Mouse (Mus musculus): Measurements from ENCODE around the gene Iqgap3.
A peak's percentile ranks its signal among the peaks of the same experiment; 100 is the strongest.

Iqgap3 gene

GRCm38 (mm10) chr3:88081345-88082223 lies at the start of gene Iqgap3:
Gene Iqgap3 (plus strand): TSS chr3:88081971.
- peak; percentile 86 for DNase-seq

- DNase-seq = no peak
Observed at GRCm38 (mm10) chr3:88033506-88033905, 48.3 kb upstream of the Iqgap3 start.

GRCm38 (mm10) chr3:88035561-88036293 lies 46.0 kb upstream of the Iqgap3 start:
- no peak for DNase-seq

GRCm38 (mm10) chr3:88042661-88043421 lies 38.9 kb upstream of the Iqgap3 start, which contains the start of gene Gpatch4:
Gene Gpatch4 (plus strand): TSS chr3:88043108.
- DNase-seq = peak; percentile 90

- no peak for DNase-seq
Observed at GRCm38 (mm10) chr3:88049532-88049931, 32.2 kb upstream of the Iqgap3 start.

GRCm38 (mm10) chr3:88057030-88057429 lies 24.7 kb upstream of the Iqgap3 start:
- DNase-seq = no peak

GRCm38 (mm10) chr3:88057902-88058696 lies 23.7 kb upstream of the Iqgap3 start, which contains the start of gene Naxe:
Gene Naxe (minus strand): TSS chr3:88058495.
- DNase-seq = peak; percentile 87

- DNase-seq = no peak
Observed at GRCm38 (mm10) chr3:88068386-88068785, 13.4 kb upstream of the Iqgap3 start.

- peak; percentile 84 for DNase-seq
Observed at GRCm38 (mm10) chr3:88071783-88072182, 10.0 kb upstream of the Iqgap3 start.

GRCm38 (mm10) chr3:88073631-88074030 lies 8.1 kb upstream of the Iqgap3 start:
- DNase-seq = no peak

GRCm38 (mm10) chr3:88074351-88074750 lies 7.4 kb upstream of the Iqgap3 start:
- DNase-seq = no peak

GRCm38 (mm10) chr3:88074766-88075165 lies 7.0 kb upstream of the Iqgap3 start:
- DNase-seq = no peak

- no peak for DNase-seq
Observed at GRCm38 (mm10) chr3:88077441-88077840, 4.3 kb upstream of the Iqgap3 start.

- no peak for DNase-seq
Observed at GRCm38 (mm10) chr3:88078204-88078603, 3.6 kb upstream of the Iqgap3 start, which contains the start of gene Ttc24. Gene Ttc24 (minus strand): TSS chr3:88078304.

GRCm38 (mm10) chr3:88082224-88082618 lies 450 bp downstream of the Iqgap3 start:
- DNase-seq = no peak

GRCm38 (mm10) chr3:88082663-88083062 lies 892 bp downstream of the Iqgap3 start:
- no peak for DNase-seq

- DNase-seq = no peak
Observed at GRCm38 (mm10) chr3:88084001-88084400, 2.2 kb downstream of the Iqgap3 start.

GRCm38 (mm10) chr3:88085459-88085858 lies 3.7 kb downstream of the Iqgap3 start:
- no peak for DNase-seq

GRCm38 (mm10) chr3:88087688-88088087 lies 5.9 kb downstream of the Iqgap3 start:
- peak; percentile 48 for DNase-seq

GRCm38 (mm10) chr3:88090106-88090505 lies 8.3 kb downstream of the Iqgap3 start:
- DNase-seq = no peak

- no peak for DNase-seq
Observed at GRCm38 (mm10) chr3:88090616-88091015, 8.8 kb downstream of the Iqgap3 start.

GRCm38 (mm10) chr3:88094126-88094525 lies 12.4 kb downstream of the Iqgap3 start:
- no peak for DNase-seq

Measured in thymus, postnatal 14 days (tissue).